Mouse (Mus musculus) intestine, postnatal 0 days (tissue): ENCODE measurements around the gene Fbxo21. TPM values are rescaled to one million over a fixed set of nuclear protein-coding genes. Genes with fewer than 3 reads are reported as not detected.

Source experiments
- ATAC-seq: fragments of 200-750 bp; cut with Nextera tagmentation; 2 replicates; pipeline ENCODE4 v1.8.0; 2017; ENCODE audit warnings: mild to moderate bottlenecking, moderate TSS enrichment, moderate library complexity
- H3K27ac ChIP-seq: fragments of 300-500 bp; sonication (generic); 2 replicates; pipeline ENCODE4 v1.5.1; 2014; ENCODE audit warnings: mild to moderate bottlenecking, low read depth, low read length, moderate library complexity
- H3K27me3 ChIP-seq: fragments of 300-500 bp; sonication (generic); replicated peaks from 2 replicates; pipeline ENCODE4 v1.6.1; 2014; ENCODE audit warnings: low read length, mixed read lengths; ENCODE audit not compliant: control insufficient read depth, insufficient read depth
- H3K36me3 ChIP-seq: fragments of 300-500 bp; sonication (generic); 2 replicates; pipeline ENCODE4 v1.6.1; 2014; ENCODE audit warnings: mild to moderate bottlenecking, moderate library complexity; ENCODE audit not compliant: control insufficient read depth, insufficient read depth
- H3K4me1 ChIP-seq: fragments of 300-500 bp; sonication (generic); replicated peaks from 2 replicates; pipeline ENCODE4 v1.6.1; 2014; ENCODE audit warnings: antibody characterized with exemption, low read length, mixed read lengths; ENCODE audit not compliant: control insufficient read depth, insufficient read depth
- H3K4me2 ChIP-seq: fragments of 300-500 bp; sonication (generic); replicated peaks from 2 replicates; pipeline ENCODE4 v1.6.1; 2014; ENCODE audit warnings: low read depth, mild to moderate bottlenecking, moderate library complexity
- H3K4me3 ChIP-seq: fragments of 300-500 bp; sonication (generic); 2 replicates; pipeline ENCODE4 v1.5.1; 2014; ENCODE audit warnings: low read depth, low read length
- H3K9ac ChIP-seq: fragments of 300-500 bp; sonication (generic); 2 replicates; pipeline ENCODE4 v1.6.1; 2014; ENCODE audit warnings: mild to moderate bottlenecking, low read depth, low read length
- H3K9me3 ChIP-seq: fragments of 300-500 bp; sonication (generic); 2 replicates; pipeline ENCODE4 v1.6.1; 2016; ENCODE audit warnings: mixed run types; ENCODE audit not compliant: control insufficient read depth
- CTCF ChIP-seq: sonication (generic); IDR thresholded peaks from 2 replicates; pipeline ENCODE4 v1.5.1; 2016; ENCODE audit warnings: low read depth, mild to moderate bottlenecking, control low read depth, antibody characterized with exemption, moderate library complexity
- WGBS: fragments of 180-500 bp; shearing (Covaris S2); extraction: QIAGEN DNeasy Blood & Tissue Kit; methylation state at CpG from one replicate; pipeline ENCODE4 v1.1.7; 2014; 5-methylcytosine and 5-hydroxymethylcytosine counted together
- polyA plus RNA-seq: library from polyadenylated mRNA; unstranded; fragments of >200 nt; fragmentation: Nextera tagmentation; extraction: Ambion mirVana; gene quantifications from 2 replicates; pipeline ENCODE4 v1.2.1, GENCODE M21; 2015

The Fbxo21 gene
- polyA plus RNA-seq, 1 experiment from 2014 or later = 20.7 TPM

- no peaks in the 10 kb centered on the region for H3K4me1 ChIP-seq
- H3K9me3 ChIP-seq = no peaks in the 10 kb centered on the region
- no peaks in the 10 kb centered on the region for H3K27me3 ChIP-seq
- 80% methylated on average over 4 of the region's 4 CpGs for WGBS
- H3K27ac ChIP-seq = no peak overlapping the region
- TF ChIP-seq CTCF = no peak
- no peak for ATAC-seq
- no peak overlapping the region for H3K4me2 ChIP-seq
- H3K4me3 ChIP-seq = no peak overlapping the region
- no peak overlapping the region for H3K9ac ChIP-seq
- no peaks in the 10 kb centered on the region for H3K36me3 ChIP-seq
Measured at GRCm38 (mm10) chr5:118043761-118044160, 67.2 kb downstream of the Fbxo21 start.

- Histone ChIP-seq H3K9me3 (no peaks in the 10 kb centered on the region), H3K4me2 (no peak overlapping the region), H3K27ac (no peak overlapping the region), H3K36me3 (no peaks in the 10 kb centered on the region), H3K27me3 (no peaks in the 10 kb centered on the region), H3K4me1 (no peaks in the 10 kb centered on the region), H3K4me3 (no peak overlapping the region), H3K9ac (no peak overlapping the region)
- 84% methylated on average over 6 of the region's 6 CpGs for WGBS
- ATAC-seq = no peak
- TF ChIP-seq CTCF = no peak
Measured at GRCm38 (mm10) chr5:118044907-118045306, 68.4 kb downstream of the Fbxo21 start.

GRCm38 (mm10) chr5:118045385-118045784 lies 68.9 kb downstream of the Fbxo21 start:
- Histone ChIP-seq H3K4me2 (no peak overlapping the region), H3K9me3 (no peaks in the 10 kb centered on the region), H3K4me3 (no peak overlapping the region), H3K4me1 (no peaks in the 10 kb centered on the region), H3K9ac (no peak overlapping the region), H3K36me3 (no peaks in the 10 kb centered on the region), H3K27me3 (no peaks in the 10 kb centered on the region), H3K27ac (no peak overlapping the region)
- no peak for ATAC-seq
- TF ChIP-seq CTCF = no peak
- WGBS = 82% methylated on average over 9 of the region's 9 CpGs

GRCm38 (mm10) chr5:118047091-118047757 lies 70.7 kb downstream of the Fbxo21 start:
- no peak overlapping the region for H3K4me3 ChIP-seq
- ATAC-seq = no peak
- H3K27ac ChIP-seq = no peak overlapping the region
- no peaks in the 10 kb centered on the region for H3K36me3 ChIP-seq
- H3K9me3 ChIP-seq = no peaks in the 10 kb centered on the region
- H3K4me1 ChIP-seq = no peaks in the 10 kb centered on the region
- TF ChIP-seq CTCF = no peak
- no peak overlapping the region for H3K4me2 ChIP-seq
- WGBS = 87% methylated on average over 14 of the region's 14 CpGs
- H3K9ac ChIP-seq = no peak overlapping the region
- no peaks in the 10 kb centered on the region for H3K27me3 ChIP-seq

- Histone ChIP-seq H3K4me1 (no peaks in the 10 kb centered on the region), H3K4me2 (no peak overlapping the region), H3K4me3 (no peak overlapping the region), H3K36me3 (no peaks in the 10 kb centered on the region), H3K27me3 (no peaks in the 10 kb centered on the region), H3K9me3 (no peaks in the 10 kb centered on the region), H3K27ac (no peak overlapping the region), H3K9ac (no peak overlapping the region)
- ATAC-seq = no peak
- 82% methylated on average over 4 of the region's 4 CpGs for WGBS
- no peak for TF ChIP-seq CTCF
Measured at GRCm38 (mm10) chr5:118048412-118048811, 71.9 kb downstream of the Fbxo21 start.

- TF ChIP-seq CTCF = no peak
- H3K27me3 ChIP-seq = no peaks in the 10 kb centered on the region
- no peaks in the 10 kb centered on the region for H3K9me3 ChIP-seq
- ATAC-seq = no peak
- H3K9ac ChIP-seq = no peak overlapping the region
- no peak overlapping the region for H3K27ac ChIP-seq
- H3K4me1 ChIP-seq = no peaks in the 10 kb centered on the region
- H3K36me3 ChIP-seq = no peaks in the 10 kb centered on the region
- no peak overlapping the region for H3K4me2 ChIP-seq
- WGBS = 79% methylated on average over 5 of the region's 5 CpGs
- no peak overlapping the region for H3K4me3 ChIP-seq
Measured at GRCm38 (mm10) chr5:118048928-118049327, 72.4 kb downstream of the Fbxo21 start.

GRCm38 (mm10) chr5:118050743-118051142 lies 74.2 kb downstream of the Fbxo21 start:
- Histone ChIP-seq H3K27me3 (no peaks in the 10 kb centered on the region), H3K4me2 (no peak overlapping the region), H3K36me3 (no peaks in the 10 kb centered on the region), H3K4me3 (no peak overlapping the region), H3K4me1 (no peaks in the 10 kb centered on the region), H3K27ac (no peak overlapping the region), H3K9me3 (no peaks in the 10 kb centered on the region), H3K9ac (no peak overlapping the region)
- ATAC-seq = no peak
- no peak for TF ChIP-seq CTCF
- 73% methylated on average over 4 of the region's 4 CpGs for WGBS
